Mouse (Mus musculus): ENCODE data around the gene Clec4a3.
"Not testable (repeated sequence)": the region's sequence is repeated elsewhere in the genome, so short reads cannot be mapped to it uniquely, and the experiment has no call there.

The Clec4a3 gene

DNA sequence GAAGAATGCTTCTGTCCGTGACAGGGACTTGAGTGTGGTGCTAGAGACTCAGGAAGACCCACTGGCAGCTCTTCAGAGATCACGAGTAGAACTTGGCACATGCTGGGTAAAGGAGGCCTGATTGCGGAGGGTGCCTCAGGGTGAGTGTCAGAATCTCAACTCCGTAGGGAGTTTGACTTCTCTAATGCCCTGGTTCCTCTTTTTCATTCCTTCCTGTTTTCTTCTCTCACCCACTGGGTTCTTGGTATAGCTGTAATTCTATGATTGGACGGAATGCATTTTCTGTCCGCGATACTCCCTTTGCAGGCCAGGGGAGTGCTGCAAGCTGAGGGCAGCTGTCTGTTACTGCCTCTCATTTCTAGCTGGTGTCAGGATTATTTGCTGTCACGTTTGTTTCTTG is at the start of gene Clec4a3:
TSS of gene Clec4a3 (plus strand) at position 115 of the 400 bp plus-strand sequence.
- no peak for DNase-seq (ENCODE audit: low spot score)

DNA sequence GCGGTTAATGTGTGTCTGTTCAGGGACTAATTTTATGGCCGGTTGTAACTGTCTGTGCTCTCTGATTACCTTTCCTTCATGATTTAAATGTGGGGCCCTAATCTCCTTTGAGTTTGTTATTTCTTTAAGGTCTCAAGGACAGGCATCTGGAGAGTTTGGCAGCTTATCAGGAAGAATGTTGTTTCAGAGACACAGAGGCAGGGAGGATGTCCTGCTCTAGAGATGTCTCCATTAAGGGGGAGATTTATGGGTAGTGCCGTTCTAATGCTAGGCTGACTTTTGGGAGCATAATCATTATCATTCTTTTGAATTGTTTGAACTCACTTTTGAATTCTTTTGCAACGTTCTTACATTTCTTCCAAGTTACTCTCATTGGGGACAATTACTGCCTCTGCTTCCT is 32.4 kb upstream of the Clec4a3 start:
- DNase-seq (ENCODE audit: low spot score) = no peak

DNA sequence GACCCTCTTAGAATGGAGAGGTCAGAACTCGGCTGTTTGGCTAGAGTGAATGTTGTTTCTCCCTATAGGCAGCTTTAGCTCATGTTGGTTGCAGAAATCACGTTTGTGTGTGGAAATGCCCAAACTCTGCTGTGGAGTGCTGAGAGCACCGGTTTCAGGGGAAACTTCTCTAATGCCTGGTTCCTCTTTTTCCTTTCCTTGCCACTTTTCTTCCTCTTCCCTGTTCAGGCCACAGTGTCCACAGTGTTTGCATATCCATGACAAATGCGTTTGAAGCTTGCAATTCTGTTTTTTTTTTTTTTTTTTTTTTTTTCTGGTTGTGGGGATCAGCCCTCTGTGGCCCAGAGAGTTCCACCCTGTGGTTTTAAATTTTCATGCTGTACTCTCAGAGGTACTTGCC is 30.9 kb upstream of the Clec4a3 start, which contains the start of gene Clec4a1:
TSS of gene Clec4a1 (plus strand) at position 398 of the 400 bp plus-strand sequence.
- DNase-seq (ENCODE audit: low spot score) = no peak

DNA sequence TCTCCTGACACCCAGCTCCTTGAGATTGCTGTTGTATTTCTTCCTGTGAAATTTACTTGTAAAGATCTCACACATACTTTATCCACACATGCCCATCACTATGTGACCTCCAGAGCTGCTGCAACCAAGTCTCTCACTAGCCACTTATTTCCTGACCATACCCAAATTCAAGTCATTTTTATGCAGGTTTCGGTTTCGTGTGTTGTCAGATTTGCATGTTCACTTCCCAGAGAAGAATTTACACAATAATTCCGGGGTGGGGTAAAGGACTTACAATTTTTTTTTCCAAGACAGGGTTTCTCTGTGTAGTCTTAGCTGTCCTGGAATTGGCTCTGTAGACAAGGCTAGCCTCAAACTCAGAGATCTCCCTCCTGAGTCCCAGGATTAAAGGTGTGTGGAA is 17.5 kb upstream of the Clec4a3 start:
- no peak for DNase-seq (ENCODE audit: low spot score)

DNA sequence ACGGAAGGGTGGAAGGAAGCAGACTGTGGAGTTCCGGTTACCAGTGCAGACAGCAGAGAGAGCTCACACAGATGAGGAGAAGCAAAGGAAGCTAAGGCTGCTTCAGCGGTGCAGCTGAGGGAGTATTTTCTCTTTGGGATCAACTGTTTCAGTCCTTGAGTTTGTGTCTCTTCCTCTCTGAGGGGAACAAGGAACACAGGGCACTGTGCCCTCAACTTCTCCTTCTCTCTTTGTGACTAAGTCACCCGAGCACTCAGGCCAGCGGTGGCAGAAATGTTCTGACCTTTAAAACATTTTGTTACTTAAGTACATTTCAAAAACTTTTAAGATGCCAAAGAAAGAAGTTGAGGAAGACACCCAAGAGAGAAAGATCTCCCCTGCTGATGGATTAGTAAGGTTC is 12.7 kb upstream of the Clec4a3 start:
- DNase-seq (ENCODE audit: low spot score) = no peak

DNA sequence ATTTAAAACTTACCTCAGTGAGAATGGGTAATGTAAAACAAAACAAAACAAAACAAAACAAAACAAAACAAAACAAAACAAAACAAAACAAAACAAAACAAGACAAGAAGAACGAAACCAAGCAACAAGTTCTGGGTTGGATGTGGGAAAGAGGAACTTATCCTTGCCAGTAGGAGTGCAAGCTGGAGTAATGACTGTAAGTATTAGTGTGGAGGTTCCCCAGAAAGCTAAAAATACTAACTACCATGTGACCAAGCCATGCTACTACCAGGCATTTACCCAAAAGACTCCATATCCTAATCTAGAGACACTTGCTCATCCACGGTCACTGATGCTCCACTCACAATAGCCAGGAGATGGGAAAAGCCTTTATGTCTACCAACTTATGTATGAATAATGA is 5.6 kb upstream of the Clec4a3 start:
- DNase-seq (ENCODE audit: low spot score) = no peak

DNA sequence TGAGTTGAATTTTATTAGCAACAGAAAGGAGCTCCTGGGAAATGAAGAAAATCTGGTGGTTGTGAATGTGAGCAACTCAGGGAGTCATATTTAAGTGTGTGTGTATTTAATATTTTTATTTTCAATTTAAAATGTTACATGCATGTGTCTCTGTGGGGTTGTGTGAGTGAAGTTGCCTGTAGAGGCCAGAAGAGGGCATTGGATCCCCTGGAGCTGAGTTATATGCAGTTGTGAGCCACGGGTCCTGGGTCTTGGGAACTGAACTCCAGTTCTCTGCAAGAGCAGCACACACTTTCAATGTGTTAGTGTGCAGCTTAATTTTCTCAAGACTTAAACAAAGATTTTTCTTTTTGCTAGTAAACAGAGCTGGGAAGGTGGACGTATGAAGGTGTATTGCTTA is 12.2 kb downstream of the Clec4a3 start:
- no peak for DNase-seq (ENCODE audit: low spot score)

DNA sequence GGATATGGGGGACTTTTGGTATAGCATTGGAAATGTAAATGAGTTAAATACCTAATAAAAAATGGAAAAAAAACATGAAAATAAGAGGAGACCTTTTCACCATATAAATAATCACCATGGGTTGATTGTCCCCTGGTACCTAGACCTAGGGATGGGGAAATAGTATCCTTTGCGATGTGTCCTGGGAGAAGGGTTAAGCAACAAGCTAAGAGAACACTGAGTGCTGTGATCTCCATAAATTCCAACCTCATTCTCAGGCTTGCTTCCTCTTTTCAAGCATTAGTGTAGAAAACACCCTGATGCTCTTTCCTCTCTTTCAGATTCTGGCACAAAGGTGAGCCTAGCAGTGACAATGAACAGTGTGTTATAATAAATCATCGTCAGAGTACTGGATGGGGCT is 16.7 kb downstream of the Clec4a3 start:
- no peak for DNase-seq (ENCODE audit: low spot score)

DNA sequence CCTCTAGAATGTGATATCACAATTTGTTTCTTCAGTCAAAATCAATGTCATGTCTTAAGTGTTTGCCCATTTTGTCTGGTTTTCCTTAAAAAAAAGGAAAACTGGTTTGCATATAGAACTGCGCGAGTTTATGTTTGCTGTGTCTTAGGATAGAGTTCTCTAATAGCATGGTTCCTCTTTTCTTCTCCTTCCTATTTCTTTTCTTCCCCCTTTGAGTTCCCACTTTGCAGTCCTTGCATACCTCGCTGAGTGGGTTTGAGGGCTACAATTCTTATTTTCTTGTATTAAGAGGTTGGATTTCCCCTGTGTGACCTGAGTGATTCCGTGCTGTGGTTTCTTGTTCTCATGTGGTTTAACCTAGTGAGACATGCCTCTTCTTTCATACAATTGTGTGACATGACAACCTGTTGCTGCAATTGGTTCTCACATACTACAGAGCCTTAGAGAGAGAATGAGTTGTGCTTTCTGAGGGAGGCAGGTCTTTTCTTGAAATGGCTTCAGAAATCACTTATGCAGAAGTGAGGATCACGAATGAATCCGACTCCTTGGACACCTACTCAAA is 37.6 kb downstream of the Clec4a3 start, which contains the start of gene Clec4a4:
TSS of gene Clec4a4 (plus strand) at position 492 of the 562 bp plus-strand sequence.
- no peak for DNase-seq (ENCODE audit: low spot score)

DNA sequence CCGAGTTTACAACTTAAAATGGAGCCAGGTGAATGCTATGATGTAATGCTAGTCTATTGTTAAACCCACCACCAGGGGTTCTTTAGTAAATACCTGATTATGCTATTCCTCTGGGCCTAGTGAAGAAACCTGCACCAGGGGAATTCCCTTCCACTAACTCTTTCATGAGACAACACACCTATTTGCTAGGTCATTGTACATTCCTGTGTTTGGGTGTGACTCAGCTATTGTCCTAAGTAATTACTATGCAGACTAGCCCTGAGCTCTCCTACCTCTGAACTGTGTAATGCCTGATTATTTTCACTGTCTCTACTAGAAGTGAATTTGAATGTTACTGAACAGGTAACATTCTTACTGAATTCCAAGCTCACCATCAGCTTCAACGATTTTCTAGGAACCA is 52.4 kb downstream of the Clec4a3 start:
- DNase-seq (ENCODE audit: low spot score) = not testable (repeated sequence)

DNA sequence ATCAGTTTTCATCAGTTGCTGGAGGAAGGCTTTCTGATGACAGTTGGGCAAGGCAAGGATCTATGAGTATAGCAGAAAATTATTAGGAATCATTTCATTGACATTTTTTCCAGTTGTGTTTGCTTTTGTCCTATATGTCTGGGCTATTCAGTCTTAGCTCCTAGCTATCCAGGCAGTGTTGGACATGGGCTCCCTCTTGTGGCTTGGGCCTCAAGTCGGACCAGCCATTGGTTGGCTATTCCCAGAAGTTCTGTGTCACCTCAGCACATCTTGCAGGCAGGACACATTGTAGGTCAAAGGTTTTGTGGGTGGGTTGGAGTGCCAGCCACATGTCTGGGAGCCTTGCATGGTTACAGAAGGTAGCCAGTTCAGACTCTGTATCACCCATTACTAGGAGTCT is 53.3 kb downstream of the Clec4a3 start:
- no peak for DNase-seq (ENCODE audit: low spot score)

Data from urinary bladder, postnatal 10 days (tissue).